Mouse (Mus musculus) heart, embryonic 12.5 days (tissue): ENCODE data around the gene Gsto2. TPM values are rescaled to one million over a fixed set of nuclear protein-coding genes. Genes with fewer than 3 reads are reported as not detected.

Experiments used
- ATAC-seq: fragments of 200-750 bp; cut with Nextera tagmentation; 2 replicates; pipeline ENCODE4 v1.8.0; 2017; ENCODE audit warnings: moderate TSS enrichment, moderate library complexity; ENCODE audit not compliant: insufficient number of reproducible peaks, low FRiP score
- H3K27ac ChIP-seq: fragments of 300-500 bp; sonication (generic); 2 replicates; pipeline ENCODE4 v1.5.1; 2016; ENCODE audit warnings: mild to moderate bottlenecking, moderate library complexity; ENCODE audit not compliant: poor library complexity, severe bottlenecking
- H3K27me3 ChIP-seq: fragments of 300-500 bp; sonication (generic); replicated peaks from 2 replicates; pipeline ENCODE4 v1.6.1; 2016; ENCODE audit warnings: mild to moderate bottlenecking, moderate library complexity
- H3K36me3 ChIP-seq: fragments of 300-500 bp; sonication (generic); 2 replicates; pipeline ENCODE4 v1.6.1; 2016; ENCODE audit warnings: mild to moderate bottlenecking, moderate library complexity
- H3K4me1 ChIP-seq: fragments of 300-500 bp; sonication (generic); replicated peaks from 2 replicates; pipeline ENCODE4 v1.6.1; 2016; ENCODE audit warnings: mild to moderate bottlenecking
- H3K4me2 ChIP-seq: fragments of 300-500 bp; sonication (generic); 2 replicates; pipeline ENCODE4 v1.6.1; 2016; ENCODE audit warnings: mild to moderate bottlenecking, moderate library complexity
- H3K4me3 ChIP-seq: fragments of 300-500 bp; sonication (generic); 2 replicates; pipeline ENCODE4 v1.5.1; 2016; ENCODE audit warnings: mild to moderate bottlenecking
- H3K9ac ChIP-seq: fragments of 300-500 bp; sonication (generic); 2 replicates; pipeline ENCODE4 v1.6.1; 2016; ENCODE audit warnings: mild to moderate bottlenecking, moderate library complexity
- H3K9me3 ChIP-seq: fragments of 300-500 bp; sonication (generic); replicated peaks from 2 replicates; pipeline ENCODE4 v1.6.1; 2016; ENCODE audit warnings: mild to moderate bottlenecking, moderate library complexity
- WGBS: fragments of 180-500 bp; shearing (Covaris S2); methylation state at CpG from one replicate; pipeline ENCODE4 v1.1.7; 2016; 5-methylcytosine and 5-hydroxymethylcytosine counted together
- polyA plus RNA-seq: library from polyadenylated mRNA; unstranded; fragments of >200 nt; fragmentation: Nextera tagmentation; extraction: Ambion mirVana; gene quantifications from 2 replicates; pipeline ENCODE4 v1.2.1, GENCODE M21; 2016

The Gsto2 gene
- polyA plus RNA-seq, 1 experiment from 2014 or later: 1.3 TPM

DNA sequence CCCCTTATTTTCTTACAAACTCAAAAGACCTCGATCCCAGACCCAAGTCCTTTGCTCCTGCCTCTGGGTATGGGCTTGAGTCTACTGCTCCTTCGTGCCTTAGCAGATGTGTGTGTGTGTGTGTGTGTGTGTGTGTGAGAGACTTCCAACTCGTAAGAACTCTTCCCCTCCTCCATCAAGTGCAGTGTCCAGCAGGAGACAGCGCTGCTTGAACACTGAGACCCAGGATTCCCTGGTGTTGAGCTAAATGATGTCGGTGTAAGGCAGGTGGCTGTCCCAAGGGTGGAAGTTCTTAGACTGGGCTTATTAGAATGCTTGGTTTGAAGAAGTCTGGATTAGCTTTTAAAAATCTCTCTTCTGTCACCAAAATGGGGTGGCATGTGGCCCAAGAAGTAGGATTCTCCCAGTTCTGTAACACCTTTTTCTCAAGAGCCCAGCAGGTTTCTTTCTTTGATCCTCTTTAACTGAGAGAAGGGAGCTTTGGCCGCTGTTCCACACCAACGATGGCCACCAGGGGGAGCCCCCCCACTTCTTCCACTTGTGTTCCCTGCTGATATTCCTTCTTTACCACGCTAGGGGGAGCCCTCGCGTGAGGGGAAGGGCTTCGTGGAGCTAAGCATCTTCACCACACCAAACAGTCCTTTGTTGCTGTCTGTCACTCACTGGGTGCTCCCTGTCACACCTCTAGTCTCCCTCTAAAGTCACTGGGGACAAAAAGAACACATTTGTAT, 17.0 kb downstream of the Gsto2 start:
- peak; percentile 46; the same call in 1 of the 2 replicates for ATAC-seq
- 23% methylated on average over 11 of the region's 11 CpGs for WGBS
- no peak overlapping the region for H3K27ac ChIP-seq

DNA sequence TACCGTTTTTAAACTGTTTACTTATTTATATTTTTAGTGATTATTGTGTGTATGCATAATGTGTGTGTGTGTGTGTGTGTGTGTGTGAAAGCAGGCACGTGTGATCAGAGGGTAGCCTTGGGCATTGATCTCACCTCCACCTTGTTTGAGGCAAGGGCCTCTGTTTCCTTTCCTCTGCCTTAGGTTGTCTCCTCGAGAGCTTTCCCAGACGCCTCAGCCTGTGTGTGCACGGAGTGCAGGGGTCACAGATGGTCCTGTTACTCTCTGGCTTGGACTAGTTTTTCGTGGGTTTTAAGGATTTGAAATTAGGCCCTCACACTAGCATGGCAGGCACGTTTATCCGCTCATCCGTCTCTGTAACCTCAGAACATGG, 17.5 kb downstream of the Gsto2 start:
- no peak overlapping the region for H3K27ac ChIP-seq
- 49% methylated on average over 9 of the region's 9 CpGs for WGBS
- no peak overlapping the region for H3K4me2 ChIP-seq
- ATAC-seq: no peak; the same call in 1 of the 2 replicates
- peaks cover 43% of the 10 kb centered on the region for H3K4me1 ChIP-seq
- no peak overlapping the region for H3K9ac ChIP-seq
- H3K4me3 ChIP-seq: no peak overlapping the region
- H3K9me3 ChIP-seq: no peaks in the 10 kb centered on the region
- H3K27me3 ChIP-seq: no peaks in the 10 kb centered on the region
- H3K36me3 ChIP-seq: no peaks in the 10 kb centered on the region

More for the DNA sequence above, 17.0 kb downstream of the Gsto2 start:
- H3K27me3 ChIP-seq: no peaks in the 10 kb centered on the region
- H3K9ac ChIP-seq: no peak overlapping the region
- no peaks in the 10 kb centered on the region for H3K9me3 ChIP-seq
- no peak overlapping the region for H3K4me2 ChIP-seq
- no peak overlapping the region for H3K4me3 ChIP-seq
- peaks cover 43% of the 10 kb centered on the region for H3K4me1 ChIP-seq
- H3K36me3 ChIP-seq: no peaks in the 10 kb centered on the region

DNA sequence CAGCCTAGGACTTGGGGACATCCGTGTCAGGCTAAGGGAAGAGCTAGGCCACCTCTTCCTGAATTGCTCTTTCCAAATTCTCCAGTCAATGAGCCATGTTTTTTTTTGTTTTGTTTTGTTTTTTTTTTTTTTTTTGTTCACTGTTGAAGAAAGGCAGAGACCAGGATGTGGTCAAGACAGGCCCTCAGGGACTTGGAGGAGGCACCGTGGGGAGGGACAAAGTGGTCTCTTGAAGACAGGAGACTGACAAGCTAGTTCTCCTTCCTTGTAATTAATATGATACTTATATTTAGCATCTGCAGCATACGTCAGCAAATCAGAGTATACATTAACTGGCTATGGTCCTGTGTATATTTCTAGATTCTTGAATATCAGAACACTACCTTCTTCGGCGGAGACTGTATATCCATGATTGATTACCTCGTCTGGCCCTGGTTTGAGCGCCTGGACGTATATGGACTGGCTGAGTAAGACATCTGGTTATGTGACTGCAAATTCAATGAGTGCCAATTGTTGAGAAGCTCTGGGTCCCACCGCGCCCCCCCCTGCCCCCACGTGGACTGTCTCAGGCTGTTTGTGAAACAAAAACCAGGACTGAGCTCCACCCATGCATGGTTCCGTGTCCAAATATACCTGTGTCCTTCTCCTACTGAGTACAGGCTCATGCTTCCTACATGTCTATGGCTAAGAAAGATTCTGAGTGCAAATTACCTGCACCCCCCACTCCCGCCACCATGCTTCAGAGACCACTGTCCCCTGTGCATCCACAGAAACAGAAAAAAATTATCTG, 19.2 kb downstream of the Gsto2 start:
- Histone ChIP-seq H3K9me3 (no peaks in the 10 kb centered on the region), H3K36me3 (no peaks in the 10 kb centered on the region), H3K4me2 (peak overlapping the region; percentile 3; the same call in 1 of the 2 replicates), H3K4me3 (no peak overlapping the region), H3K27me3 (no peaks in the 10 kb centered on the region), H3K4me1 (peaks cover 43% of the 10 kb centered on the region), H3K27ac (no peak overlapping the region), H3K9ac (no peak overlapping the region)
- no peak for ATAC-seq
- 68% methylated on average over 13 of the region's 13 CpGs for WGBS

DNA sequence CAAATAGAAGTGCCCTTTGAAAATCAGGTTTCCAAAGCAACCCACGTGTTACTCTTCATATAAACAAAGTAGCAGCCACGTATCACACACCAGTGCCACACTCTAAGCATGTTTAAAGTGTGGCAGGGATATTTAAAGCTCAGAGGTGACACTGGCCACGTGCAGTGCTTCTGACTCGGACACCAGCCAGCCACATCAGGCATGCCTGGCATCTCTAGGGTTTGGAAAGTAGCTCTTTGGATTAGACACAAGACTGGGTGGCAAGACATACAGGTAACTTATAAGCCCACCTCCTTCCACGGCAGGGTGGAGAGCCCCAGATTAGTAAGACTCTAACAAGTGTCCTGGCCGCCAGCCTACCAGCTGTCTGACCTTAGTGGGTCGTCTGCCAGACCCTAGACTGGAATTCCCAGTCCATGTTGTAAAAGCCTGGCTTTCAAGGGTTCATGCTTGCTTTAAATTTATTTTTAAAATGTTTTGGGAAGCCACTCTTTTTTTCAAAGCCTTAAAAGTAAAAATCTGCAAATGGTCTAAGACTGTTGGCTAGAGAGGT, 19.9 kb downstream of the Gsto2 start:
- Histone ChIP-seq H3K9me3 (no peaks in the 10 kb centered on the region), H3K4me1 (peaks cover 45% of the 10 kb centered on the region)

DNA sequence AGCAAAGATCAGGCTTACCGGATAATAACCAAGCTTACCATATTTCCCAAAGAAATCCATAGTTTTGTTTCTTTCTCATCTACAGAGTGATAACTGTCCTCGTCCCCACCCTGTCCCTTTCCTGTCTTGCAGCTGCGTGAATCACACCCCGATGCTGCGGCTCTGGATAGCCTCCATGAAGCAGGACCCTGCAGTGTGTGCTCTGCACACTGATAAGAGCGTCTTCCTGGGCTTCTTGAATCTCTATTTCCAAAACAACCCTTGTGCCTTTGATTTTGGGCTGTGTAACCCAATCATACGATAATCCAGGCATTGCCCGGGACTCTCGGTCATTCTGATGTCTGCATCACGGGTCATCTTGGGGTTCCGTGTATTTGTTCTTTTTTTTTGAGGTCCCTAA, 20.6 kb downstream of the Gsto2 start:
- 42% methylated on average over 11 of the region's 11 CpGs for WGBS
- Histone ChIP-seq H3K9me3 (no peaks in the 10 kb centered on the region), H3K36me3 (no peaks in the 10 kb centered on the region), H3K9ac (no peak overlapping the region), H3K27me3 (no peaks in the 10 kb centered on the region), H3K4me1 (peaks cover 50% of the 10 kb centered on the region), H3K4me2 (no peak overlapping the region), H3K4me3 (no peak overlapping the region), H3K27ac (peak overlapping the region; percentile 49)
- no peak for ATAC-seq

More for the DNA sequence above, 19.9 kb downstream of the Gsto2 start:
- 31% methylated on average over 7 of the region's 7 CpGs for WGBS
- Histone ChIP-seq H3K27ac (peak overlapping the region; percentile 49; the same call in 1 of the 2 replicates), H3K9ac (no peak overlapping the region), H3K27me3 (no peaks in the 10 kb centered on the region), H3K4me3 (no peak overlapping the region), H3K36me3 (no peaks in the 10 kb centered on the region), H3K4me2 (peak overlapping the region; percentile 3; the same call in 1 of the 2 replicates)
- ATAC-seq: no peak

DNA sequence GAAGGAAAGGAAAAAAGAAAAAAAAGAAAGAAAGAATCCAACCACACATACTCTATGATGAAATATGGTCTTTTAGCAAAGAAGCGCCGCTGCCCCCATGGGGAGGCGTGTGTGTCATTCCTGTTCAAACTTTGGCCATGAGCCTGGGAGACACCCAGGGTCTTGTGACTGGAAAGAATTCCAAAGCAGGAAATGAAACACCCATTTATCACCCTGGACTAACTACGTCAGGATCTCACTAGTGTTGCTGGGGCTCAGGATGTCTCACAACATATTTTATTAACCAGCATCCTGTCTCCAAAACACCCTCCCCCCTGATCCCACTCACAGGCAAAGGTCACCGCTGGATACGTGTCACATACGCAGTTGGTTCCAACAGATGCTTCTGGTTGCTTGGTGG, 21.3 kb downstream of the Gsto2 start:
- no peak overlapping the region for H3K4me2 ChIP-seq
- no peak for ATAC-seq
- no peak overlapping the region for H3K27ac ChIP-seq
- WGBS: 57% methylated on average over 7 of the region's 7 CpGs
- no peaks in the 10 kb centered on the region for H3K9me3 ChIP-seq
- H3K4me1 ChIP-seq: peaks cover 56% of the 10 kb centered on the region
- no peak overlapping the region for H3K4me3 ChIP-seq
- H3K27me3 ChIP-seq: no peaks in the 10 kb centered on the region
- H3K36me3 ChIP-seq: no peaks in the 10 kb centered on the region
- no peak overlapping the region for H3K9ac ChIP-seq

DNA sequence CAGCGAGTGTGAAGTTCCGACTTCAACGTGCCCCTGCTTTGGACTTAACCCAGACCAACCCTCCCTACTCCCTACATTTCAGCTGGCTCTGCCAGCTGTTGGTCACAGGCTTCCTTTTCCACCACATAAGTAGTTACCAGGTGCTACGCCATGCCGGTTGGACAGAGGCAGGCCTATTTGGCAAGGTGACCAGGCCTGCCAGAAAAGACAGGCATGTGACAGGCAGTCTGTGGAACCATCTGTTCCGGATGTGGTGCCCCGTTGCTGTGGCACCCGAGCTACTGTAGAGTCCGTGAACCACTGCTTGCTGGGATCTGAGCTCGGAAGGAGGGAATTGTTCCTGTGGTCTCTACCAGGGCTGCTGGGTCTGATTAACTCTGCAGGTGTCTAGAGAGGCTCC, 22.1 kb downstream of the Gsto2 start:
- no peaks in the 10 kb centered on the region for H3K27me3 ChIP-seq
- no peak overlapping the region for H3K27ac ChIP-seq
- H3K36me3 ChIP-seq: no peaks in the 10 kb centered on the region
- H3K4me2 ChIP-seq: no peak overlapping the region
- no peak overlapping the region for H3K9ac ChIP-seq
- peaks cover 64% of the 10 kb centered on the region for H3K4me1 ChIP-seq
- no peaks in the 10 kb centered on the region for H3K9me3 ChIP-seq
- no peak overlapping the region for H3K4me3 ChIP-seq
- ATAC-seq: no peak
- WGBS: 88% methylated on average over 10 of the region's 10 CpGs

DNA sequence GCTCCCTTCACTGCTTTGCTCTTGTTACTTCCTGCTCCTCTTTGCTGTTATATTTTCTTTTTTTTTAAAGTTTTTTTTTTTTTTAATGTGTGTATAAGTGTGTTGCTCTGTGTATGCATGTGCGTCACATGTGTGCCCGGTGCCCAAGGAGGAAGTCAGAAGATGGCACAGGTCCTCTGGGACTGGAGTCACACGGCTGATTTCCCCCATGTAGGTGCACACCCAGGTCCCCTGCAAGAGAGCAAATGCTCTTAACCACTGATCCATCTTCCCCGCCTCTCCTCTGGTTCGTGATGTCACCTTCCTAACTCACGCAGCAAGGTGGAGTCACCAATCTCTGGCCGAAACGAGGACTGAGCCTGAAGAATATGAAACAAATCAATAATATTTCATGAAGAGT, 22.7 kb downstream of the Gsto2 start:
- H3K27ac ChIP-seq: no peak overlapping the region
- ATAC-seq: no peak

DNA sequence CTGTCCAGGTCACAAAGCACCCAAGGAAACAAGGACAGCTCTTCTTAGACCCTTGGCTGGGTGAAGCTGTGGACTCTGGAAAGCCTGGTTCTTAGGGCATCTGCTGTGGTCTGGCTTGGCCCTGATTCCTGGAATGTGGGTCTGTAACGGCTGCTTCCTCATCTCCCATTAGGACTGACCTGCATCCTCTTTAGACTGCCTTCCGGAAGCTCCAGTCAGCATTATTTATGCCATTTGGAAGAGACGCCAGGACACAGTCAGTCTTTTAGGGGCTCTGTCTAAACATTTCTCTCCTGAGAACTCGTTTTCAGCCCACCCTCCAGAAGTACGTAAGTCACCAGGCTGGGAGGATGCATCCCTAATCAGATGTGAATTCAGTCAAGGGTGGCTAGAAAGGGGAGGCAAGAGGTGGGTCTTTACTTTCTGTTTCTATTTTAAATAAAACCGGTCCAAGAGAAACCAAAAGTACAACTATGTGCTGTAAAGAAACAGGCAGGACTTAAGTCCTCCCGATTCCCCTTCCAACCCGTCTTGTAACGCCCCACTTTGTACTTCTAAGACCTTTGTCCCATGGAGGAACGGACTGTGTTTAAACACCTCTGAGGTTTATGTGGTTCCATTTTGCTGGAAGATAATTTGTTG, 25.3 kb downstream of the Gsto2 start:
- no peak overlapping the region for H3K9ac ChIP-seq
- WGBS: 67% methylated on average over 10 of the region's 10 CpGs
- ATAC-seq: no peak
- no peak overlapping the region for H3K4me3 ChIP-seq
- peaks cover 30% of the 10 kb centered on the region for H3K36me3 ChIP-seq
- H3K4me2 ChIP-seq: no peak overlapping the region
- H3K27ac ChIP-seq: no peak overlapping the region
- peaks cover 42% of the 10 kb centered on the region for H3K4me1 ChIP-seq
- H3K9me3 ChIP-seq: no peaks in the 10 kb centered on the region
- no peaks in the 10 kb centered on the region for H3K27me3 ChIP-seq

More for the DNA sequence above, 22.7 kb downstream of the Gsto2 start:
- H3K36me3 ChIP-seq: peaks cover 4% of the 10 kb centered on the region
- no peaks in the 10 kb centered on the region for H3K9me3 ChIP-seq
- H3K9ac ChIP-seq: no peak overlapping the region
- H3K4me1 ChIP-seq: peaks cover 66% of the 10 kb centered on the region
- no peak overlapping the region for H3K4me3 ChIP-seq
- 92% methylated on average over 8 of the region's 8 CpGs for WGBS
- H3K27me3 ChIP-seq: no peaks in the 10 kb centered on the region
- H3K4me2 ChIP-seq: no peak overlapping the region

DNA sequence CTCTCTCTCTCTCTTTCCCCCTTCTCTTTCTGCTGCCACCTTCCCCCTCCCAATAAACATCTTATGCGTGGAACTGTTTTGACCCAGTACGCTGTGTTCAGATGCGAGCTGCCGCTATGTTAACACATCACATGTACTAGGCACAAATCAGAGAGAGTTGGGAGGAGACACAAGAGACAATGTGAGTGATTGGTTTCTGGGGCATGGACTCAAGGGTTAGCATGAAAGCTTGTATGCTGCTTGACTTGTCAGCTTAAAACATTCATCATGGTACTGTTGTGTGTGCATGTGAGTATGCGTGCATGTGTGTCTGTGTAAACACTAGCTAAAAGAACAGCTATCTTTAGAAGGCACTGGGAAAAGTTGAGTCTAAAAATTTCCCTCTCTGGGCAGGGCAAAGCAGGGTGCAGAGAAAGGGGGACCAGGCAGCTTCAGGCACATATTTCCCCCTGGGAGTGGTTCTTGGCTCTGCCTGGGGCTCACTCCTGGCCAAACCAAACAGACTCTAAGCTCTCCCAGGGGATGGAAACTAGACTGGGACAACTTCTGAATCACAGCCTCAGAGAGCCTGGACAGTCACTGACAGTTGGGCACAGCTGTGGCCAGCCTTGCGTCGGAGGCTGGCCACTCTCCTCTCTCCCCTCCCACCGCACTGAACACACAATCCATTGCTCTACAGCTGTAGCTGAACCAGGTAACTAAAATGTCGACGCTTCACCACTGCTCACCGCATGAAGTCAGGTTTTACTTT, 26.4 kb downstream of the Gsto2 start:
- WGBS: 68% methylated on average over 11 of the region's 11 CpGs

More for the DNA sequence above, 26.4 kb downstream of the Gsto2 start:
- Histone ChIP-seq H3K27me3 (no peaks in the 10 kb centered on the region), H3K4me3 (no peak overlapping the region), H3K9me3 (no peaks in the 10 kb centered on the region), H3K4me2 (no peak overlapping the region), H3K36me3 (peaks cover 41% of the 10 kb centered on the region), H3K9ac (no peak overlapping the region), H3K27ac (no peak overlapping the region), H3K4me1 (peaks cover 30% of the 10 kb centered on the region)
- ATAC-seq: 0 out of 2 replicates have a peak, but pooled peaks have one; percentile 22
